Mouse (Mus musculus) urinary bladder, postnatal 14 days (tissue): ENCODE data around the gene Rapgef1.
"Not testable (repeated sequence)": the region's sequence is repeated elsewhere in the genome, so short reads cannot be mapped to it uniquely, and the experiment has no call there.

ENCODE experiments used
- DNase-seq: peaks from one replicate; pipeline ENCODE4 v3.0.0; 2021; ENCODE audit warnings: low spot score

Rapgef1 gene

DNA sequence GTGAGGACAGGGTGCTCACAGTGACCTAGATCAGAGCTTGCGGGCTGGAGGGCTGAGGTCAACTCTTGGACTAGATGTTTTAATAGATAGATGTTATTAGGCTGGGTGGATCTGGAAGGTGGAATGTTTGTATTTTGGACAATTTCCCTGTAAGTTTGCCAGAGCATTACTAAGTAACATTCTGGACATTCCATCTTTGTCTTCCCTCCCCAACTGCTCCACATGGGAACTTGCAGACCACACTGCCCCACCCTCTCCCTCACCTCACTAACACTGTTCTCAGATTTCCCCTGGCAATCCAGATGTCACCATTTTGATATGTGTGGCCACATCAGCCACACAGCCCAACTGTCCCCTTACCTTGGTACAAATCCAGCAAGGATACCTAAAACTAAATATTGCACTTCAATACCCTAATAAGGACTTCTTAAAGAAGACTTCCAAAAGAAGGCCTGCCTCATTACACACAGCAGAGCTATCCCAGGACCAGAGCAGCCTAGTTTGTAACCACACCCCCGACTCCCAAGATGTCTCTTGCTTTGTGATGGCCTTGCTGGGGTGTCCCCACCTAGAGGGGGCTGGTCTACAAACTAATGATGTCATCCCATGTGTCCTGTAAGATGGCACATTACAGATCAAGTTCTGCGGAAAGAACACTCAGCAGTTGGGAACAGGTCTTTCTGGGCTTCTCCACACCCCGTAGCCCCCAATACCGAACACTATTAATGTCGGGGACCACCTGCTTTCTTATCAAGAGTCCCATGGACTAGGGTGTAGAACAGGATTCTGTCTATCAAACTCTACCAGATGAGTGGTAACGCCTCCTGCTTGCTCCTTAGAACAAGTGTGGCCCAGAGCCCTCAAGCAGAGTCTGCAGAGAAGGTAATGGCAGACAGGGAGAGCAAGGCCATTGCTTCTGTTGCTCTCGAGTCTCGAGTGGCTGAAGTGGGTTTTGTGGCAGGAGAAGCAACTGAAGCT lies 83.9 kb downstream of the Rapgef1 start:
- no peak for DNase-seq

GRCm38 (mm10) chr2:29705493-29705892 lies 86.0 kb downstream of the Rapgef1 start:
- peak; percentile 13 for DNase-seq

DNA sequence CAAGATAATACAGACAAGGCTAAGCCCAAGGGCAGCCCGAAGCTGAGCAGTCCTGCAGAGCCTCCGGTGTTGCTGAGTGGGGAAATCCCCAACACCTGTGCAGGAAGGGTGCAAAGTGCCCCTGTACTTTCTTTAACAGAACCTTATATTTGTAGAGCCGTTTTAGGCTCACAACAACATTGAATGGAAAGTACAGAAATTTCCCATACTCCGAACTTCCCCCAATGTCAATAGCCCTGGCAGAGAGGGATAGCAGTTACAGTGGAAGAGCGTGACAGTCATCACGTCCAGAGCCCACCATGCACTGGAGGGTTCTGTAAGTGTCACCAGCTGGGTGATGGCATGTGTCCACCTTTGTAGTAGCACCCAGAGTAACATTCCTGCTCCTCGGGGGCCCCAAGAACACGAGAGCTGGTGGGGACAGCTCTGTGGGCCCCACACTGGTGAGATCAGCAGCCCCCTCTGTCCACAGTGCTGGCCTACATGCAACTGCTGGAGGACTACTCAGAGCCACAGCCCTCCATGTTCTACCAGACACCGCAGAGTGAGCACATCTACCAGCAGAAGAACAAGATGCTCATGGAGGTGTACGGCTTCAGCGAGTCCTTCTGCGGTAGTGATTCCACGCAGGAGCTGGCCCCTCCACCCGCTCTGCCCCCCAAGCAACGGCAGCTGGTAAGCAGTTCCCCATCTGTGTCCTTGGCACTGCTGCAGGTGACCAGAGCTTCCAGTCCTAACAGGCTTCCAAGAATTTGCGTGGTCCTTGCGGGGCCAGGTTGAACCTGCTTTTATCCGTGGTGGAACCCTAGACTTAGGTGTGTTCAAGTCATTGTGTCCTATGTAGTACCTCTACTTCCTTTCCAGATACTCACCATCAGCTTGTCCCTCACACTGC lies 87.5 kb downstream of the Rapgef1 start:
- no peak for DNase-seq

- DNase-seq: no peak
These were observed 88.2 kb downstream of the Rapgef1 start for GRCm38 (mm10) chr2:29707731-29708130.

- DNase-seq: not testable (repeated sequence)
These were observed 88.7 kb downstream of the Rapgef1 start for GRCm38 (mm10) chr2:29708209-29708608.

DNA sequence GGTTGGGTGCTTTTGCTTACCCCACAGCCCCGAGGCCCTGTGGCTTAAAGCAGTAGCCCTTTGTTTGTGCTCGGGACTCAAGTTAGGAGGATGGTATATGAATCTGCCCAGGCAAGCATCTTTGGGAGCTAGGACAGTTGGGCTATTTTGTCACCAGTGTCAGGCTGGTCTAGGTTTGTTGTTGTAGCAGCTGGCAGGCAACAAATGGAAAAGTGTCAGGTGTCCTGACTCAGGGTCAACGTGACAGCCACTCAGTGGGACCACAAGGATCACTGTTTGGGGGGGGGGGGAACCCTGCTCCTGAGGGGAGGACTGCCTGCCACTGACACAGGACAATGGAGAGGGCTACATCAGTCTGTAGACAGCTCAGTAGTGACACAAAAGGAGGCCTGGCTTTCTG lies 91.5 kb downstream of the Rapgef1 start:
- no peak for DNase-seq

DNA sequence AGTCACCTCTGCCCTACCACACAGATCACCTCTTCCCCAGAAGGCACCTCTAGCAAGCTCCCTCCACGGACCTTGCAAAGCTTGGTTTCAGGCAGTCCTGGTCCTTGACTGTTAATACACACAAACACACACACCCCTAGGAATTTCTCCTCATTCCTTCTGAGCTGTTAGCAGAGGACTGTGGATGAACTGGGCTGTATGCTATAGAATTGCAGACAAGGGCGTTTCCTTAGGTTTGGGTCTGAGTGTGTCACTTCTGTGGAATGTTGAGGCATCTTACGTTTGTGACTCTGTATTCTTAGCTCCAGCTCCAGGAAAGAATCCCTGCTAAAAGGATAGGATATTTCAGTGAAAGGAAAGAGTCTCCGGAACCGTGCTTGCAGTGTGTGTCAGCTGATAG lies 92.4 kb downstream of the Rapgef1 start:
- no peak for DNase-seq

GRCm38 (mm10) chr2:29713501-29713900 lies 94.0 kb downstream of the Rapgef1 start:
- no peak for DNase-seq

- no peak for DNase-seq
These were observed 94.6 kb downstream of the Rapgef1 start for GRCm38 (mm10) chr2:29714127-29714526.

DNA sequence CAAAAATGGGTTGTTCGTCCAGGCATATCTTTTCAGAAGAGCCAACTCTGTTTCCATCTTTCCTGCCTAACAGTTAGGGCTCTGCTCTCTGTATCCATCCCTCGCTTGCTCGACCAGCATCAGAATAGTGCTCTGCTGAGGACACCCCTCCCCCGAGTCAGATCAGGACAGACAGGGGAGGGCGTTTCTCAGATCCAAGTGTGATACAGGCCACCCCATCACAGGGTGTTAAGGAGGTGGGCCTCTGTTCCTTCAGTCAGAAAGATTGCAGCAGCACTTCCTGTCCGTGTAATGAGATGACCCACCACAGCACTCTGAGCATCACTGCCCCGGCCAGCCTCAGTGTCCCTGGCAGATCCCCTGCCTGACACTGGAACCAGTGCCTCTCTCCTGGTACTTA lies 96.6 kb downstream of the Rapgef1 start:
- no peak for DNase-seq

GRCm38 (mm10) chr2:29716691-29717090 lies 97.2 kb downstream of the Rapgef1 start:
- DNase-seq: peak; percentile 68

- DNase-seq: peak; percentile 18
These were observed 99.1 kb downstream of the Rapgef1 start for GRCm38 (mm10) chr2:29718581-29718980.

DNA sequence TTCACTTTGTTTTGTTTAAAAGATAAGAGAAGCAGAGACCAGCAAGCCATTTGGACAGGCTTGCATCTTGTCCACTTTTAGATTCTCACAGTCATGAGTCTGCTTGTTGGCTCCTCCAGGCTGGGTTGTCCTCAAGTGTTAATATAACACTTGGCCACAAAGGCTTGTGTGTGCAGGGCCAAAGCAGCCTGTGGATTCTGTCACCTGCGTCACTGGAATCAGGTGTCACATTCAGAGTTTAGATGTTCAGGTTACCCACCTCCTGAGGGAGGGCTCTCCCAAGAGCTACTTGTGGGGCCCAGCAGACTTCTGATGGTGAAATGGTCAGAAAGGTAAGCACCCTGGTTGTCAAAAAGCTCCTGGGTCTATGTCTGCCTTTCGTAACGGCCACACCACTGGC lies 103.6 kb downstream of the Rapgef1 start:
- no peak for DNase-seq

GRCm38 (mm10) chr2:29724664-29725365 lies 105.3 kb downstream of the Rapgef1 start:
- DNase-seq: no peak

- DNase-seq: no peak
These were observed 110.0 kb downstream of the Rapgef1 start for GRCm38 (mm10) chr2:29729500-29729899.

- DNase-seq: peak; percentile 50
These were observed 112.0 kb downstream of the Rapgef1 start for GRCm38 (mm10) chr2:29731545-29731944.

- DNase-seq: no peak
These were observed 113.0 kb downstream of the Rapgef1 start for GRCm38 (mm10) chr2:29732559-29732958.

DNA sequence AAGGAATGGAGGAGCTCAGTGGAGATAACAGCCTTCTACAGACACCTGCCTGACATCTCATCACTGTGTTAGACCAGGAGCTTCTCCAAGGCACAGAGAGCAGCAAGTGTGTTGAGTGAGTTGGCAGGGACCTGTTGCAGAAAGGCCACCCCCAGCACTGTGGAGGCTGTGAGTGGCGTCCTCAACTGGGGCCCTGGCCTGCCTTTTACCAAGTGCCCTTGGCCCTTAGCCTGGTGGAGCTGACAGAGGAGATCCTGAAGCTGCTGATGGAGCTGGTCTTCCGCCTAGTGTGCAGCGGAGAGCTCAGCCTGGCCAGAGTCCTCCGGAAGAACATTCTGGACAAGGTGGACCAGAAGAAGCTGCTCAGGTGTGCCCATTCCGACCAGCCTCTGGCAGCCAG lies 113.8 kb downstream of the Rapgef1 start:
- DNase-seq: no peak

GRCm38 (mm10) chr2:29735708-29736107 lies 116.2 kb downstream of the Rapgef1 start:
- DNase-seq: peak; percentile 74

DNA sequence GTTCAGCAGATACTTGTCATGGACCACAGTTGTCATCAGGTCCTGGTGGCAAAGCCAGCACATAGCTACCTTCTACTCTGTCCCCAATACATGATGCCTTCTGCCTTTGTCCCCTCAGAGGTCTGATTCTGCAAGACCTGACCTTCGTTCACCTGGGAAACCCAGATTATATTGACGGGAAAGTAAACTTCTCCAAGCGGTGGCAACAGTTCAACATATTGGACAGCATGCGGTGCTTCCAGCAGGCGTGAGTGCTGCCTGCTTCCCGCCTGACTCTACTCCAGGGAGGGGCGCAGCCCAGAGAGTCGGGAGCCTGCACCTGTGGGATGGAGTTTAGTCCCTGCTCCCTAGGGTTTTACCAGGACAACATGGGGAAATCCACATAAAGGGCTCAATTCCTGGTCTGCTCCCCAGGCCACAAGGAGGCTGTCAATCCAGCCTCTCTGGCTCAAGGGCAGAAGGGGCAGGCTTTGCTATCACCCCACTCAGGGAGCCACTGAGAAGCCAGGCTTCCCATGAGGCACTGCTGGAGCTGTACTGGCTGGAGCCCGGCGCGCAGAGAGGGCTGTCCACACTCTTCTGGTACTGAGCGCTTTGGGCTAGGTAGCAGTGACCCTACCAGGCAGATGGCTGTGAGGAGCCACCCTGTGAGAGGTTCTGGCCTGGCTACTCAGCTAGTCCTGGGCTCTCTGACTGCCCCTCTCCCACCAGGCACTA lies 117.8 kb downstream of the Rapgef1 start:
- DNase-seq: no peak

DNA sequence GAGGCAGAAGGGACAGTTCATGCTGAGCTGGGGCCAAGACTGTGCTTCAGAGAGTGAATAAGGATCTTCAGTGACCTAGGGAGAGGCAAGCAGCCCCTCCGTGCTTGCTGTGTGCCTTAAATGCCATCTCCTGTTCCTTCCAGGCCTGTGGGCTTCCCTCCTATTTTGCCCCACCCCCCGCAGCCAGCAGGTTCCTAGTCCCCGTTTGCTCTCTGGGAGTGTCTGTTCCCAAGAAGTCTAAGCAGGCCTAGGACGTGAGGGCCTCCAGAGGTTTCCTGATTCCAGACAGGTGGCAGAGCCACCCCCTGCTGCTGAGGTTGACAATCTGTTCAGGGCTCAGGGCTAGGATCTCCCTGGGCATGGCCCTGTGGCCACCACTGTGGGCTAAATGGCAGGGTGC lies 119.3 kb downstream of the Rapgef1 start:
- DNase-seq: no peak
